Mouse (Mus musculus) hindbrain, postnatal 0 days (tissue): ENCODE data around the gene Fam214b. TPM values are rescaled to one million over a fixed set of nuclear protein-coding genes. Genes with fewer than 3 reads are reported as not detected.
A peak's percentile ranks its signal among the peaks of the same experiment; 100 is the strongest.

ENCODE experiments used
- ATAC-seq: fragments of 200-750 bp; cut with Nextera tagmentation; 2 replicates; pipeline ENCODE4 v1.8.0; 2017; ENCODE audit warnings: mild to moderate bottlenecking, moderate TSS enrichment, moderate library complexity
- DNase-seq: peaks from one replicate; pipeline ENCODE4 v3.0.0-alpha.2; 2015; ENCODE audit warnings: low spot score
- H3K27ac ChIP-seq: fragments of 300-500 bp; sonication (generic); 2 replicates; pipeline ENCODE4 v1.5.1; 2014; ENCODE audit warnings: mild to moderate bottlenecking
- H3K27me3 ChIP-seq: fragments of 300-500 bp; sonication (generic); 2 replicates; pipeline ENCODE4 v1.6.1; 2014; ENCODE audit warnings: low read length, mixed read lengths; ENCODE audit not compliant: insufficient read depth
- H3K36me3 ChIP-seq: fragments of 300-500 bp; sonication (generic); 2 replicates; pipeline ENCODE4 v1.6.1; 2014; ENCODE audit warnings: low read length, mixed read lengths; ENCODE audit not compliant: insufficient read depth
- H3K4me1 ChIP-seq: fragments of 300-500 bp; sonication (generic); 2 replicates; pipeline ENCODE4 v1.6.1; 2014; ENCODE audit warnings: antibody characterized with exemption, low read length, mixed read lengths; ENCODE audit not compliant: insufficient read depth
- H3K4me2 ChIP-seq: fragments of 300-500 bp; sonication (generic); 2 replicates; pipeline ENCODE4 v1.6.1; 2014; ENCODE audit warnings: low read depth, mild to moderate bottlenecking, low read length, moderate library complexity, mixed read lengths
- H3K4me3 ChIP-seq: fragments of 300-500 bp; sonication (generic); 2 replicates; pipeline ENCODE4 v1.5.1; 2014; ENCODE audit warnings: low read length
- H3K9ac ChIP-seq: fragments of 300-500 bp; sonication (generic); replicated peaks from 2 replicates; pipeline ENCODE4 v1.6.1; 2014; ENCODE audit warnings: mild to moderate bottlenecking, low read length, moderate library complexity, mixed read lengths
- H3K9me3 ChIP-seq: fragments of 300-500 bp; sonication (generic); 2 replicates; pipeline ENCODE4 v1.6.1; 2016; ENCODE audit warnings: low read length, mixed read lengths
- CTCF ChIP-seq: IDR thresholded peaks from 2 replicates; pipeline ENCODE4 v1.5.1; 2016; ENCODE audit warnings: antibody characterized with exemption, control low read depth, low read depth
- WGBS: fragments of 180-500 bp; shearing (Covaris S2); extraction: QIAGEN DNeasy Blood & Tissue Kit; methylation state at CpG from one replicate; pipeline ENCODE4 v1.1.7; 2014; 5-methylcytosine and 5-hydroxymethylcytosine counted together
- polyA plus RNA-seq: library from polyadenylated mRNA; unstranded; fragments of >200 nt; fragmentation: Nextera tagmentation; extraction: Ambion mirVana; gene quantifications from 2 replicates; pipeline ENCODE4 v1.2.1, GENCODE M21; 2015
- total RNA-seq: library from RNA; depleted of rRNA; stranded (reverse); fragments of >200 nt; gene quantifications from 2 replicates; pipeline ENCODE4 v1.2.3, GENCODE M21; 2014

Gene Fam214b
- total and polyA plus RNA-seq, 2 experiments from 2014 or later: 25.0 to 36.0 TPM

- Histone ChIP-seq H3K27me3 (no peaks in the 10 kb centered on the region), H3K4me1 (no peaks in the 10 kb centered on the region), H3K4me3 (no peak overlapping the region), H3K4me2 (no peak overlapping the region), H3K27ac (peak overlapping the region; percentile 84), H3K36me3 (peaks cover 44% of the 10 kb centered on the region), H3K9ac (no peak overlapping the region), H3K9me3 (no peaks in the 10 kb centered on the region)
- no peak for TF ChIP-seq CTCF
- WGBS: 95% methylated on average over 1 of the region's 1 CpGs
- DNase-seq: no peak
- no peak for ATAC-seq
These were observed 13.5 kb downstream of the Fam214b start for GRCm38 (mm10) chr4:43032501-43032900.

- H3K27ac ChIP-seq: peak within 1 kb of the TSS; percentile 84
- under 1% methylated on average over 38 of the region's 38 CpGs for WGBS
- H3K9ac ChIP-seq: peak within 1 kb of the TSS; percentile 78
- peak; percentile 56 for TF ChIP-seq CTCF
- H3K36me3 ChIP-seq: peaks cover 46% of the 10 kb centered on the region
- DNase-seq (peak; percentile 98), ATAC-seq (peak; percentile 97)
- peak within 1 kb of the TSS; percentile 73 for H3K4me3 ChIP-seq
- H3K4me1 ChIP-seq: no peaks in the 10 kb centered on the region
- H3K9me3 ChIP-seq: no peaks in the 10 kb centered on the region
- H3K4me2 ChIP-seq: peak within 1 kb of the TSS; percentile 68
- H3K27me3 ChIP-seq: no peaks in the 10 kb centered on the region
These were observed 14.6 kb downstream of the Fam214b start, which contains the start of gene Stoml2 for GRCm38 (mm10) chr4:43031237-43031995. Gene Stoml2 (minus strand): TSS chr4:43031710.

GRCm38 (mm10) chr4:43030780-43031230 lies 15.2 kb downstream of the Fam214b start:
- H3K4me1 ChIP-seq: no peaks in the 10 kb centered on the region
- ATAC-seq: peak; percentile 57
- peak overlapping the region; percentile 68 for H3K4me2 ChIP-seq
- WGBS: under 1% methylated on average over 28 of the region's 28 CpGs
- H3K27me3 ChIP-seq: no peaks in the 10 kb centered on the region
- H3K36me3 ChIP-seq: peaks cover 41% of the 10 kb centered on the region
- peak overlapping the region; percentile 84 for H3K27ac ChIP-seq
- DNase-seq: peak; percentile 35
- TF ChIP-seq CTCF: no peak
- peak overlapping the region; percentile 78 for H3K9ac ChIP-seq
- no peaks in the 10 kb centered on the region for H3K9me3 ChIP-seq
- H3K4me3 ChIP-seq: peak overlapping the region; percentile 73

- ATAC-seq (no peak), DNase-seq (no peak)
- H3K27ac ChIP-seq: peak overlapping the region; percentile 84; the same call in 1 of the 2 replicates
- peak overlapping the region; percentile 78 for H3K9ac ChIP-seq
- peaks cover 39% of the 10 kb centered on the region for H3K36me3 ChIP-seq
- 73% methylated on average over 9 of the region's 9 CpGs for WGBS
- no peaks in the 10 kb centered on the region for H3K9me3 ChIP-seq
- no peaks in the 10 kb centered on the region for H3K27me3 ChIP-seq
- TF ChIP-seq CTCF: no peak
- H3K4me1 ChIP-seq: no peaks in the 10 kb centered on the region
- H3K4me2 ChIP-seq: peak overlapping the region; percentile 68
- peak overlapping the region; percentile 73 for H3K4me3 ChIP-seq
These were observed 15.7 kb downstream of the Fam214b start for GRCm38 (mm10) chr4:43030352-43030751.

GRCm38 (mm10) chr4:43029749-43030148 lies 16.3 kb downstream of the Fam214b start:
- H3K9me3 ChIP-seq: no peaks in the 10 kb centered on the region
- peaks cover 3% of the 10 kb centered on the region; the same call in 1 of the 2 replicates for H3K4me1 ChIP-seq
- no peak for ATAC-seq
- WGBS: 93% methylated on average over 9 of the region's 9 CpGs
- H3K36me3 ChIP-seq: peaks cover 37% of the 10 kb centered on the region
- no peak overlapping the region for H3K4me3 ChIP-seq
- no peak for TF ChIP-seq CTCF
- H3K27ac ChIP-seq: no peak overlapping the region
- H3K27me3 ChIP-seq: no peaks in the 10 kb centered on the region
- H3K9ac ChIP-seq: no peak overlapping the region
- no peak overlapping the region for H3K4me2 ChIP-seq
- DNase-seq: no peak

GRCm38 (mm10) chr4:43029121-43029520 lies 16.9 kb downstream of the Fam214b start:
- Histone ChIP-seq H3K36me3 (peaks cover 31% of the 10 kb centered on the region), H3K4me2 (no peak overlapping the region), H3K4me3 (no peak overlapping the region), H3K9ac (no peak overlapping the region), H3K9me3 (no peaks in the 10 kb centered on the region), H3K4me1 (peaks cover 10% of the 10 kb centered on the region), H3K27ac (no peak overlapping the region), H3K27me3 (no peaks in the 10 kb centered on the region)
- 96% methylated on average over 7 of the region's 7 CpGs for WGBS
- no peak for TF ChIP-seq CTCF
- DNase-seq (no peak), ATAC-seq (no peak)
